Mouse (Mus musculus) kidney, adult 2 months (tissue): ENCODE measurements around the gene Becn1. TPM values are rescaled to one million over a fixed set of nuclear protein-coding genes. Genes with fewer than 3 reads are reported as not detected.

ENCODE experiments used
- DNase-seq: peaks from one replicate; pipeline ENCODE4 v3.0.0; 2021
- H3K27ac ChIP-seq: fragments of 200-500 bp; 2 replicates; pipeline ENCODE4 v1.5.1; 2012; ENCODE audit warnings: low read depth, low read length, control low read depth, inconsistent platforms; ENCODE audit not compliant: insufficient read depth
- H3K27me3 ChIP-seq: fragments of 200-500 bp; replicated peaks from 2 replicates; pipeline ENCODE4 v1.6.1; 2012; ENCODE audit warnings: mild to moderate bottlenecking, moderate library complexity, low read length, inconsistent platforms; ENCODE audit not compliant: control insufficient read depth, insufficient read depth
- H3K36me3 ChIP-seq: fragments of 200-500 bp; 2 replicates; pipeline ENCODE4 v1.6.1; 2012; ENCODE audit warnings: mild to moderate bottlenecking, moderate library complexity, low read length, inconsistent platforms; ENCODE audit not compliant: control insufficient read depth, insufficient read depth
- H3K4me1 ChIP-seq: fragments of 200-500 bp; 2 replicates; pipeline ENCODE4 v1.6.1; 2011; ENCODE audit warnings: low read length; ENCODE audit not compliant: control insufficient read depth, insufficient read depth
- H3K4me3 ChIP-seq: fragments of 200-500 bp; 2 replicates; pipeline ENCODE4 v1.5.1; 2011; ENCODE audit warnings: mild to moderate bottlenecking, low read depth, low read length, control low read depth; ENCODE audit not compliant: insufficient read depth
- CTCF ChIP-seq: fragments of 200-500 bp; conservative IDR thresholded peaks from 2 replicates; pipeline ENCODE4 v1.5.1; 2011; ENCODE audit warnings: low read depth, mild to moderate bottlenecking, control low read depth, low read length, moderate library complexity, mixed read lengths; ENCODE audit not compliant: insufficient read depth, insufficient read length
- POLR2A ChIP-seq: fragments of 200-500 bp; IDR thresholded peaks from one replicate; pipeline ENCODE4 v1.6.1; 2011; ENCODE audit warnings: low read depth, low read length, control low read depth
- WGBS: fragments of 180-500 bp; shearing (Covaris S2); methylation state at CpG from one replicate; pipeline ENCODE4 v1.1.7; 2018; 5-methylcytosine and 5-hydroxymethylcytosine counted together
- polyA plus RNA-seq: library from polyadenylated mRNA; depleted of rRNA; stranded (reverse); fragments of >200 nt; gene quantifications from 2 replicates; pipeline ENCODE4 v1.2.3, GENCODE M21; 2012; rRNA removed

Becn1 gene
- polyA plus RNA-seq, 1 experiment, result 61.9 TPM

DNA sequence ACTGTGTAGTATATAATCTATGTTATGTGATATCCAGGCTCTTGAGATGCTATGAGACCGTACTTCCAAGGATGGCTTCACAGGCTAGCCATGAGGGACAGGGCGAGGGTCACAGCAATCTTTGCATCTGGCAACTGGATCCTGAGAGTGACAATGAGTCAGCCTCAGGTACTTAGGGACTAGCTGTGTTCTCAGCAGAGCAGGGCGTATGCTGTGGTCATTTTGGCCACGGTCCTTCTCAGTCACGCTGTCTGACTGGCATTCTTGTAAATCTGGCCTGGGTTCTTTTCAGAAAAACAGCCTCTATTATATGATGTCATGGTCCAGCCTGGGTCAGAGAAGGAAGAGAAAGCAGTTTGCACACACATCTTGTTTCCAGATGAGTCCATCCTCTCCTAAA is 65.3 kb downstream of the Becn1 start:
- no peak for DNase-seq
- 90% methylated on average over 5 of the region's 5 CpGs for WGBS

More for the DNA sequence above, 65.3 kb downstream of the Becn1 start:
- TF ChIP-seq POLR2A (no peak), CTCF (no peak)
- peaks cover 8% of the 10 kb centered on the region; the same call in 1 of the 2 replicates for H3K4me1 ChIP-seq
- H3K27ac ChIP-seq, result no peak overlapping the region
- no peaks in the 10 kb centered on the region for H3K36me3 ChIP-seq
- H3K4me3 ChIP-seq, result no peak overlapping the region
- no peaks in the 10 kb centered on the region for H3K27me3 ChIP-seq

Other genes with a start within 250 kb of the Becn1 start
- gene Naglu, start 232.3 kb downstream of the Becn1 start, polyA plus RNA-seq, result 50.6 and 60.6 TPM in 2 replicates
- gene Hsd17b1, start 223.9 kb downstream of the Becn1 start, polyA plus RNA-seq, result 0.44 and 0.83 TPM in 2 replicates
- 154 and 200 TPM in 2 replicates for gene Coasy, start 219.7 kb downstream of the Becn1 start, polyA plus RNA-seq
- gene Mlx, start 215.0 kb downstream of the Becn1 start, polyA plus RNA-seq, result 56.9 and 67.9 TPM in 2 replicates
- 1.2 and 1.9 TPM in 2 replicates for gene Psmc3ip, start 206.8 kb downstream of the Becn1 start, polyA plus RNA-seq
- 60.0 and 65.2 TPM in 2 replicates for gene Retreg3, start 182.4 kb downstream of the Becn1 start, polyA plus RNA-seq
- gene Tubg1, start 182.3 kb downstream of the Becn1 start, polyA plus RNA-seq, result 14.1 and 19.2 TPM in 2 replicates
- 1.4 and 1.8 TPM in 2 replicates for gene Tubg2, start 146.4 kb downstream of the Becn1 start, polyA plus RNA-seq
- gene Cntnap1, start 131.8 kb downstream of the Becn1 start, polyA plus RNA-seq, result 3.4 and 3.6 TPM in 2 replicates
- gene Plekhh3, start 130.9 kb downstream of the Becn1 start, polyA plus RNA-seq, result 19.3 and 22.7 TPM in 2 replicates
- gene Ccr10, start 126.8 kb downstream of the Becn1 start, polyA plus RNA-seq, result 0.33 and 0.34 TPM in 2 replicates
- 44.8 and 48.5 TPM in 2 replicates for gene Ezh1, start 75.8 kb downstream of the Becn1 start, polyA plus RNA-seq
- 75.9 and 86.6 TPM in 2 replicates for gene Ramp2, start 56.3 kb downstream of the Becn1 start, polyA plus RNA-seq
- gene Vps25, start 48.6 kb downstream of the Becn1 start, polyA plus RNA-seq, result 112 and 116 TPM in 2 replicates
- 134 and 160 TPM in 2 replicates for gene Wnk4, start 41.7 kb downstream of the Becn1 start, polyA plus RNA-seq
- gene Cntd1, start 23.3 kb downstream of the Becn1 start, polyA plus RNA-seq, result 1.3 and 1.6 TPM in 2 replicates
- 540 and 572 TPM in 2 replicates for gene Coa3, start 23.2 kb downstream of the Becn1 start, polyA plus RNA-seq
- gene Psme3, start 13.9 kb upstream of the Becn1 start, polyA plus RNA-seq, result 61.6 and 75.5 TPM in 2 replicates
- 2.6 and 3.1 TPM in 2 replicates for gene Aoc2, start 22.8 kb upstream of the Becn1 start, polyA plus RNA-seq
- gene Aoc3, start 28.3 kb upstream of the Becn1 start, polyA plus RNA-seq, result 12.5 and 14.8 TPM in 2 replicates
- 322 and 349 TPM in 2 replicates for gene G6pc, start 65.3 kb upstream of the Becn1 start, polyA plus RNA-seq
- gene Aarsd1, start 115.3 kb upstream of the Becn1 start, polyA plus RNA-seq, result 26.3 and 29.2 TPM in 2 replicates
- 0.92 and 1.6 TPM in 2 replicates for gene Gm27029, start 122.5 kb upstream of the Becn1 start, polyA plus RNA-seq
- gene Rundc1, start 122.8 kb upstream of the Becn1 start, polyA plus RNA-seq, result 24.7 and 27.6 TPM in 2 replicates
- 4.6 and 6.0 TPM in 2 replicates for gene Ptges3l, start 123.0 kb upstream of the Becn1 start, polyA plus RNA-seq
- gene Rpl27, start 140.0 kb upstream of the Becn1 start, polyA plus RNA-seq, result 408 and 409 TPM in 2 replicates
- 25.6 and 29.6 TPM in 2 replicates for gene Ifi35, start 146.1 kb upstream of the Becn1 start, polyA plus RNA-seq
- 14.1 and 15.3 TPM in 2 replicates for gene Rnd2, start 162.7 kb upstream of the Becn1 start, polyA plus RNA-seq
- gene Vat1, start 163.9 kb upstream of the Becn1 start, polyA plus RNA-seq, result 59.2 and 62.5 TPM in 2 replicates
- 0.12 and 0.16 TPM in 2 replicates for gene Brca1, start 249.7 kb upstream of the Becn1 start, polyA plus RNA-seq
- gene Nbr1, start 249.9 kb upstream of the Becn1 start, polyA plus RNA-seq, result 107 and 134 TPM in 2 replicates